ENCODE assay signal across 18 mouse cellular contexts in genomic region chr11:94943054-94943453, GRCm38 (mm10). TPM values are rescaled to one million over a fixed set of nuclear protein-coding genes. Genes with fewer than 3 reads are reported as not detected.
DNase-seq lines count a peak whose midpoint lies in the region; ATAC-seq lines count a peak whose summit lies in the region.
"Had no signal": no experiment of that assay in that cellular context is flagged by ENCODE, and none has a peak within 500 bp of the region (broad histone marks: within the 10 kb centered on the region; RNA-seq: fewer than 3 reads in every experiment).

No protein-coding gene starts in this region.

- H3K4me2 ChIP-seq in heart, embryonic 16.5 days (ENCODE audit: low read depth, low read length) = no peak overlapping the region
- H3K4me2 ChIP-seq in lung, embryonic 15.5 days = no peak overlapping the region
- no peak overlapping the region for H3K4me2 ChIP-seq in forebrain, embryonic 13.5 days
- H3K4me2 ChIP-seq: forebrain, embryonic 12.5 days; hindbrain, embryonic 14.5 days; liver, embryonic 15.5 days; midbrain, embryonic 12.5 days had no signal

- H3K4me1 ChIP-seq in heart, embryonic 16.5 days (ENCODE audit: control insufficient read depth, insufficient read depth, low read length) = no peaks in the 10 kb centered on the region
- H3K4me1 ChIP-seq in lung, embryonic 15.5 days = peaks cover 14% of the 10 kb centered on the region; the same call in 1 of the 2 replicates
- 0 out of 2 replicates have a peak, but pooled peaks cover 2% of the 10 kb centered on the region for H3K4me1 ChIP-seq in forebrain, embryonic 13.5 days

- no peak for ATAC-seq in CD4-positive, CD25-positive, alpha-beta regulatory T cell, adult 4 months
- no peak for ATAC-seq in heart, embryonic 16.5 days (replicated peaks; ENCODE audit: extremely low read depth, insufficient read depth, low FRiP score)
- no peak for ATAC-seq in lung, embryonic 15.5 days (ENCODE audit: borderline replicate concordance, extremely low read depth, low FRiP score, low TSS enrichment)
- ATAC-seq in forebrain, embryonic 13.5 days = no peak
- ATAC-seq: activated CD4-positive, CD25-positive, alpha-beta regulatory T cell, adult 4 months had no signal

- 66% methylated on average over 15 of the region's 15 CpGs for WGBS in heart, embryonic 16.5 days
- WGBS in lung, embryonic 15.5 days = 66% methylated on average over 15 of the region's 15 CpGs
- WGBS in forebrain, embryonic 13.5 days = 83% methylated on average over 15 of the region's 15 CpGs

- peaks cover 9% of the 10 kb centered on the region for H3K27me3 ChIP-seq in heart, embryonic 16.5 days (ENCODE audit: control insufficient read depth, insufficient read depth, low read length)
- peaks cover 5% of the 10 kb centered on the region; the same call in 1 of the 2 replicates for H3K27me3 ChIP-seq in lung, embryonic 15.5 days
- H3K27me3 ChIP-seq in forebrain, embryonic 13.5 days = peaks cover 41% of the 10 kb centered on the region

- H3K36me3 ChIP-seq in heart, embryonic 16.5 days (ENCODE audit: control insufficient read depth, insufficient read depth) = no peaks in the 10 kb centered on the region
- peaks cover 81% of the 10 kb centered on the region for H3K36me3 ChIP-seq in lung, embryonic 15.5 days
- H3K36me3 ChIP-seq in forebrain, embryonic 13.5 days (ENCODE audit: poor library complexity, severe bottlenecking) = no peaks in the 10 kb centered on the region
- H3K36me3 ChIP-seq: forebrain, embryonic 12.5 days; liver, embryonic 15.5 days; midbrain, embryonic 12.5 days had no signal

- peak overlapping the region; percentile 63; the same call in 1 of the 2 replicates for H3K27ac ChIP-seq in heart, embryonic 16.5 days (ENCODE audit: low read length)
- peak overlapping the region; percentile 38; the same call in 1 of the 2 replicates for H3K27ac ChIP-seq in lung, embryonic 15.5 days
- H3K27ac ChIP-seq in forebrain, embryonic 13.5 days = no peak overlapping the region
- H3K27ac ChIP-seq: forebrain, embryonic 12.5 days; hindbrain, embryonic 14.5 days; liver, embryonic 15.5 days; macrophage; midbrain, embryonic 12.5 days had no signal

- DNase-seq in CD4-positive, CD25-positive, alpha-beta regulatory T cell, adult 2 months (ENCODE audit: low read depth, low spot score) = peak; percentile 40
- DNase-seq in heart, postnatal 4 days = no peak
- no peak for DNase-seq in lung, postnatal 25 days (ENCODE audit: low spot score)
- peak; percentile 64 for DNase-seq in yolk sac, embryonic 10.5 days (ENCODE audit: low spot score)

- H3K9ac ChIP-seq in heart, embryonic 16.5 days (ENCODE audit: low read length) = no peak overlapping the region
- H3K9ac ChIP-seq in lung, embryonic 15.5 days = no peak overlapping the region
- H3K9ac ChIP-seq in forebrain, embryonic 13.5 days = no peak overlapping the region
- H3K9ac ChIP-seq: forebrain, embryonic 12.5 days; hindbrain, embryonic 14.5 days; liver, embryonic 15.5 days; midbrain, embryonic 12.5 days had no signal

- H3K9me3 ChIP-seq in heart, embryonic 16.5 days (replicated peaks; ENCODE audit: control insufficient read depth, low read length) = no peaks in the 10 kb centered on the region
- H3K9me3 ChIP-seq in lung, embryonic 15.5 days = no peaks in the 10 kb centered on the region
- H3K9me3 ChIP-seq in forebrain, embryonic 13.5 days (replicated peaks) = no peaks in the 10 kb centered on the region
- H3K9me3 ChIP-seq: forebrain, embryonic 12.5 days; liver, embryonic 15.5 days; midbrain, embryonic 12.5 days had no signal

- no peak overlapping the region for H3K4me3 ChIP-seq in heart, embryonic 16.5 days (ENCODE audit: low read length)
- no peak overlapping the region for H3K4me3 ChIP-seq in lung, embryonic 15.5 days
- H3K4me3 ChIP-seq in forebrain, embryonic 13.5 days = no peak overlapping the region
- H3K4me3 ChIP-seq: forebrain, embryonic 12.5 days; liver, embryonic 15.5 days; midbrain, embryonic 12.5 days had no signal

RNA-seq across cellular contexts. Expression of gene Col1a1, which starts 7.0 kb away (rescaled TPM):
- under 1 TPM in 1 of 2 experiments, not detected in 1; 0.09 TPM for polyA plus RNA-seq in CD4-positive, CD25-positive, alpha-beta regulatory T cell, adult 4 months (2017; shearing (Covaris generic))
- 669 and 799 TPM in 2 replicates for polyA plus RNA-seq in heart, embryonic 16.5 days (2015; fragmentation: Nextera tagmentation; extraction: Ambion mirVana)
- total RNA-seq in heart, postnatal 4 days (2021) = 100 to 1,000 TPM; 861 to 965 TPM
- polyA plus RNA-seq in lung, embryonic 15.5 days (2015; fragmentation: Nextera tagmentation; extraction: Ambion mirVana) = 1,191 and 1,256 TPM in 2 replicates
- 29.9 and 31.5 TPM in 2 replicates for polyA plus RNA-seq in forebrain, embryonic 13.5 days (2015; fragmentation: Nextera tagmentation; extraction: Ambion mirVana)

RNA-seq across cellular contexts. Expression of gene Hils1, which starts 24.3 kb away (rescaled TPM):
- not detected for polyA plus RNA-seq in CD4-positive, CD25-positive, alpha-beta regulatory T cell, adult 4 months (2017; shearing (Covaris generic))
- 0.33 TPM in 1 of 2 replicates, not detected in the other for polyA plus RNA-seq in heart, embryonic 16.5 days (2015; fragmentation: Nextera tagmentation; extraction: Ambion mirVana)
- not detected for total RNA-seq in heart, postnatal 4 days (2021)
- polyA plus RNA-seq in lung, embryonic 15.5 days (2015; fragmentation: Nextera tagmentation; extraction: Ambion mirVana) = not detected in 2 replicates
- polyA plus RNA-seq in forebrain, embryonic 13.5 days (2015; fragmentation: Nextera tagmentation; extraction: Ambion mirVana) = not detected in 2 replicates
- total RNA-seq: adrenal gland, postnatal 36 days; layer of hippocampus, adult 18-20 months; left cerebral cortex, adult 8-10 months had no signal
- polyA plus RNA-seq: activated CD4-positive, CD25-positive, alpha-beta regulatory T cell, adult 4 months; embryonic facial prominence, embryonic 11.5 days; forebrain, embryonic 12.5 days; hindbrain, embryonic 14.5 days; liver, embryonic 15.5 days; macrophage; midbrain, embryonic 12.5 days had no signal

RNA-seq across cellular contexts. Expression of gene Sgca, which starts 33.1 kb away (rescaled TPM):
- polyA plus RNA-seq in CD4-positive, CD25-positive, alpha-beta regulatory T cell, adult 4 months (2017; shearing (Covaris generic)) = not detected
- 27.9 and 29.4 TPM in 2 replicates for polyA plus RNA-seq in heart, embryonic 16.5 days (2015; fragmentation: Nextera tagmentation; extraction: Ambion mirVana)
- 10 to 100 TPM; 67.0 to 89.1 TPM for total RNA-seq in heart, postnatal 4 days (2021)
- 0.69 and 0.96 TPM in 2 replicates for polyA plus RNA-seq in lung, embryonic 15.5 days (2015; fragmentation: Nextera tagmentation; extraction: Ambion mirVana)
- polyA plus RNA-seq in forebrain, embryonic 13.5 days (2015; fragmentation: Nextera tagmentation; extraction: Ambion mirVana) = not detected in 2 replicates
- total RNA-seq: adrenal gland, postnatal 36 days had no signal
- polyA plus RNA-seq: forebrain, embryonic 12.5 days; macrophage; midbrain, embryonic 12.5 days had no signal

RNA-seq across cellular contexts. Expression of gene Ppp1r9b, which starts 47.8 kb away (rescaled TPM):
- 10 to 100 TPM; 18.1 to 21.7 TPM for polyA plus RNA-seq in CD4-positive, CD25-positive, alpha-beta regulatory T cell, adult 4 months (2017; shearing (Covaris generic))
- 5.8 and 6.4 TPM in 2 replicates for polyA plus RNA-seq in heart, embryonic 16.5 days (2015; fragmentation: Nextera tagmentation; extraction: Ambion mirVana)
- 10 to 100 TPM; 45.3 to 46.3 TPM for total RNA-seq in heart, postnatal 4 days (2021)
- polyA plus RNA-seq in lung, embryonic 15.5 days (2015; fragmentation: Nextera tagmentation; extraction: Ambion mirVana) = 8.8 and 9.3 TPM in 2 replicates
- polyA plus RNA-seq in forebrain, embryonic 13.5 days (2015; fragmentation: Nextera tagmentation; extraction: Ambion mirVana) = 15.8 and 16.3 TPM in 2 replicates

Comparison
In these comparisons a context has a peak if more than half of its experiments do, and no peak if none do; other contexts are left out.
1. DNase-seq: peak in CD4-positive, CD25-positive, alpha-beta regulatory T cell, adult 2 months (single experiment) and yolk sac, embryonic 10.5 days (single experiment); none in heart, postnatal 4 days (single experiment) and lung, postnatal 25 days (single experiment).
2. RNA of gene Col1a1, which starts 7.0 kb away (polyA plus RNA-seq): 1,191 to 1,256 TPM in lung, embryonic 15.5 days, 669 to 799 TPM in heart, embryonic 16.5 days and 29.9 to 31.5 TPM in forebrain, embryonic 13.5 days; 0.09 TPM in CD4-positive, CD25-positive, alpha-beta regulatory T cell, adult 4 months; every median in the first group is over 10 times any median in the second.
3. RNA of gene Sgca, which starts 33.1 kb away (polyA plus RNA-seq): 27.9 to 29.4 TPM in heart, embryonic 16.5 days; 0.69 to 0.96 TPM in lung, embryonic 15.5 days, not detected in CD4-positive, CD25-positive, alpha-beta regulatory T cell, adult 4 months and not detected in forebrain, embryonic 13.5 days; every median in the first group is over 10 times any median in the second.